Mouse (Mus musculus) cerebellum, adult 18-20 months (tissue): ENCODE data around the gene Dlst.

Experiments
- DNase-seq, 2 experiments: peaks; one replicate each; pipeline ENCODE4 v3.0.0; 2021

Gene Dlst

DNA sequence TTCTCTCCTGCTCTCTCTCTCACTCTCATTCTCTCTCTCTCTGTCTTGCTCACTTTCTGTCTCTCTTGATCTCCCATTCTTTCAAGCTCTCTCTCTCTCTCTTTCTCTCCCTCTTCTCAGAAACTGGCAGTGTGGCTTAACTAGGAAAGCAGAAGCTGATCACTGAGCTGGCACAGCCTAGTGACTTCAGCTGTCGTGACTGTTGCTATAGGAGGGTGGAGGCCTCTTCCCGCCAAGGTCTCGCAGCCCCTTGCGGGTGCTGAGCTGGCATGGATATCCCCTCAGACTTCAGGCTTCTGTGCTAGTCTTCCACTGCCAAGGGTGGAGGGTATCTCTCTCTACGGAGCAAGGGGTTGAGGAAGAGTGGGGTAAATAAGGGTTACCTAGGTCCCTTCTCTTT is 72.3 kb downstream of the Dlst start:
- no peak for DNase-seq

DNA sequence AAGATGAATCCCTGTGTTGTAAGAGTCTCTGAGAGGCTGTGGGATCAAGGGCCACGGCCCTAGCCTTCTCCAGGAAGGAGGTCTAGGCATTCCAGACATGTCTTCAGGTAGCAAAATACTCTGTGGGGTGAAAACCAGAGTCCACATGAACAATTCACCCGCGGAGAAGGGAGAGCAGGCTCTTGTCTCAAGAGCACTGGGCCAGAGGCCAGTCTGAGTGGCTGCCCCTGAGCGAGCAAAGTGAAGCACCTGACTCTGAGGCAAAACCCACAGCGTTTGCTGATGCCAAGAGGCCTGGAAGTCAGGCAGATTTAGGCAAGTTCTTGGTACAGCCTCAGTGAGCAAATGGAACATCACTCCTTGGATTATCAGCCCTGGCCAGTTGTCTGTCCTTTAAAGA is 73.5 kb downstream of the Dlst start:
- DNase-seq, result no peak
